Mouse (Mus musculus): ENCODE results near the gene Borcs5. TPM values are rescaled to one million over a fixed set of nuclear protein-coding genes. Genes with fewer than 3 reads are reported as not detected.

Gene Borcs5
- total and polyA plus RNA-seq, 2 experiments from 2014 or later, result 19.2 to 27.9 TPM

GRCm38 (mm10) chr6:134694498-134694897 is 55.2 kb downstream of the Borcs5 start:
- Histone ChIP-seq H3K4me1 (ENCODE audit: control insufficient read depth, insufficient read depth) (peaks cover 11% of the 10 kb centered on the region; the same call in 1 of the 2 replicates), H3K27me3 (ENCODE audit: control insufficient read depth, insufficient read depth, low read length) (no peaks in the 10 kb centered on the region), H3K9ac (replicated peaks; ENCODE audit: low read depth, low read length) (no peak overlapping the region), H3K36me3 (replicated peaks; ENCODE audit: control insufficient read depth, insufficient read depth, low read length) (no peaks in the 10 kb centered on the region), H3K27ac (ENCODE audit: low read depth) (no peak overlapping the region), H3K4me3 (ENCODE audit: low read depth, low read length) (no peak overlapping the region), H3K9me3 (replicated peaks; ENCODE audit: control insufficient read depth, low read length) (no peaks in the 10 kb centered on the region), H3K4me2 (ENCODE audit: low read depth, low read length) (no peak overlapping the region)
- no peak for ATAC-seq (ENCODE audit: insufficient read depth, low read depth)
- TF ChIP-seq CTCF (IDR thresholded peaks at IDR 0.05; ENCODE audit: low read depth) (no peak), EP300 (IDR thresholded peaks at IDR 0.05; ENCODE audit: low read depth) (no peak)
- WGBS, result 64% methylated on average over 6 of the region's 6 CpGs
- no peak for DNase-seq (ENCODE audit: low spot score)

- no peaks in the 10 kb centered on the region for H3K27me3 ChIP-seq (ENCODE audit: control insufficient read depth, insufficient read depth, low read length)
- WGBS, result 99% methylated on average over 3 of the region's 3 CpGs
- TF ChIP-seq EP300 (IDR thresholded peaks at IDR 0.05; ENCODE audit: low read depth) (no peak), CTCF (IDR thresholded peaks at IDR 0.05; ENCODE audit: low read depth) (no peak)
- no peak overlapping the region for H3K27ac ChIP-seq (ENCODE audit: low read depth)
- no peak overlapping the region for H3K4me2 ChIP-seq (ENCODE audit: low read depth, low read length)
- no peaks in the 10 kb centered on the region for H3K36me3 ChIP-seq (replicated peaks; ENCODE audit: control insufficient read depth, insufficient read depth, low read length)
- H3K4me1 ChIP-seq (ENCODE audit: control insufficient read depth, insufficient read depth), result peaks cover 11% of the 10 kb centered on the region; the same call in 1 of the 2 replicates
- no peak for DNase-seq (ENCODE audit: low spot score)
- H3K9me3 ChIP-seq (replicated peaks; ENCODE audit: control insufficient read depth, low read length), result no peaks in the 10 kb centered on the region
- no peak overlapping the region for H3K4me3 ChIP-seq (ENCODE audit: low read depth, low read length)
- no peak overlapping the region for H3K9ac ChIP-seq (replicated peaks; ENCODE audit: low read depth, low read length)
- no peak for ATAC-seq (ENCODE audit: insufficient read depth, low read depth)
These were observed 55.7 kb downstream of the Borcs5 start for GRCm38 (mm10) chr6:134694988-134695387.

- H3K4me2 ChIP-seq (ENCODE audit: low read depth, low read length), result no peak overlapping the region
- H3K27ac ChIP-seq (ENCODE audit: low read depth), result no peak overlapping the region
- ATAC-seq (ENCODE audit: insufficient read depth, low read depth) (no peak), DNase-seq (ENCODE audit: low spot score) (no peak)
- no peak overlapping the region for H3K9ac ChIP-seq (replicated peaks; ENCODE audit: low read depth, low read length)
- no peaks in the 10 kb centered on the region for H3K9me3 ChIP-seq (replicated peaks; ENCODE audit: control insufficient read depth, low read length)
- no peaks in the 10 kb centered on the region for H3K27me3 ChIP-seq (ENCODE audit: control insufficient read depth, insufficient read depth, low read length)
- TF ChIP-seq EP300 (IDR thresholded peaks at IDR 0.05; ENCODE audit: low read depth), result no peak
- no peak for TF ChIP-seq CTCF (IDR thresholded peaks at IDR 0.05; ENCODE audit: low read depth)
- no peak overlapping the region for H3K4me3 ChIP-seq (ENCODE audit: low read depth, low read length)
- 89% methylated on average over 3 of the region's 3 CpGs for WGBS
- H3K36me3 ChIP-seq (replicated peaks; ENCODE audit: control insufficient read depth, insufficient read depth, low read length), result no peaks in the 10 kb centered on the region
- H3K4me1 ChIP-seq (ENCODE audit: control insufficient read depth, insufficient read depth), result peaks cover 11% of the 10 kb centered on the region; the same call in 1 of the 2 replicates
These were observed 56.3 kb downstream of the Borcs5 start for GRCm38 (mm10) chr6:134695625-134696024.

GRCm38 (mm10) chr6:134696146-134696545 is 56.8 kb downstream of the Borcs5 start:
- no peak for ATAC-seq (ENCODE audit: insufficient read depth, low read depth)
- H3K27ac ChIP-seq (ENCODE audit: low read depth), result no peak overlapping the region

GRCm38 (mm10) chr6:134696554-134696953 is 57.2 kb downstream of the Borcs5 start:
- Histone ChIP-seq H3K9ac (replicated peaks; ENCODE audit: low read depth, low read length) (no peak overlapping the region), H3K27me3 (ENCODE audit: control insufficient read depth, insufficient read depth, low read length) (no peaks in the 10 kb centered on the region), H3K4me3 (ENCODE audit: low read depth, low read length) (no peak overlapping the region), H3K4me2 (ENCODE audit: low read depth, low read length) (no peak overlapping the region), H3K4me1 (ENCODE audit: control insufficient read depth, insufficient read depth) (peaks cover 11% of the 10 kb centered on the region; the same call in 1 of the 2 replicates), H3K27ac (ENCODE audit: low read depth) (no peak overlapping the region), H3K9me3 (replicated peaks; ENCODE audit: control insufficient read depth, low read length) (no peaks in the 10 kb centered on the region), H3K36me3 (replicated peaks; ENCODE audit: control insufficient read depth, insufficient read depth, low read length) (no peaks in the 10 kb centered on the region)
- DNase-seq (ENCODE audit: low spot score), result no peak
- TF ChIP-seq EP300 (IDR thresholded peaks at IDR 0.05; ENCODE audit: low read depth) (no peak), CTCF (IDR thresholded peaks at IDR 0.05; ENCODE audit: low read depth) (no peak)
- WGBS, result 45% methylated on average over 2 of the region's 2 CpGs
- ATAC-seq (ENCODE audit: insufficient read depth, low read depth), result no peak

More at GRCm38 (mm10) chr6:134696146-134696545, 56.8 kb downstream of the Borcs5 start:
- 55% methylated on average over 4 of the region's 4 CpGs for WGBS
- Histone ChIP-seq H3K4me1 (ENCODE audit: control insufficient read depth, insufficient read depth) (peaks cover 11% of the 10 kb centered on the region; the same call in 1 of the 2 replicates), H3K4me2 (ENCODE audit: low read depth, low read length) (no peak overlapping the region), H3K36me3 (replicated peaks; ENCODE audit: control insufficient read depth, insufficient read depth, low read length) (no peaks in the 10 kb centered on the region), H3K9ac (replicated peaks; ENCODE audit: low read depth, low read length) (no peak overlapping the region), H3K4me3 (ENCODE audit: low read depth, low read length) (no peak overlapping the region), H3K9me3 (replicated peaks; ENCODE audit: control insufficient read depth, low read length) (no peaks in the 10 kb centered on the region), H3K27me3 (ENCODE audit: control insufficient read depth, insufficient read depth, low read length) (no peaks in the 10 kb centered on the region)
- TF ChIP-seq CTCF (IDR thresholded peaks at IDR 0.05; ENCODE audit: low read depth) (no peak), EP300 (IDR thresholded peaks at IDR 0.05; ENCODE audit: low read depth) (no peak)
- DNase-seq (ENCODE audit: low spot score), result no peak

- Histone ChIP-seq H3K9me3 (replicated peaks; ENCODE audit: control insufficient read depth, low read length) (no peaks in the 10 kb centered on the region), H3K4me2 (ENCODE audit: low read depth, low read length) (no peak overlapping the region), H3K36me3 (replicated peaks; ENCODE audit: control insufficient read depth, insufficient read depth, low read length) (no peaks in the 10 kb centered on the region), H3K4me1 (ENCODE audit: control insufficient read depth, insufficient read depth) (peaks cover 11% of the 10 kb centered on the region; the same call in 1 of the 2 replicates), H3K9ac (replicated peaks; ENCODE audit: low read depth, low read length) (no peak overlapping the region), H3K27ac (ENCODE audit: low read depth) (no peak overlapping the region), H3K27me3 (ENCODE audit: control insufficient read depth, insufficient read depth, low read length) (no peaks in the 10 kb centered on the region), H3K4me3 (ENCODE audit: low read depth, low read length) (no peak overlapping the region)
- WGBS, result 96% methylated on average over 5 of the region's 5 CpGs
- ATAC-seq (ENCODE audit: insufficient read depth, low read depth) (no peak), DNase-seq (ENCODE audit: low spot score) (no peak)
- no peak for TF ChIP-seq CTCF (IDR thresholded peaks at IDR 0.05; ENCODE audit: low read depth)
- no peak for TF ChIP-seq EP300 (IDR thresholded peaks at IDR 0.05; ENCODE audit: low read depth)
These were observed 58.9 kb downstream of the Borcs5 start for GRCm38 (mm10) chr6:134698243-134698642.
